Mouse (Mus musculus) myocyte (in vitro differentiated cells): ENCODE measurements at regions not wholly inside any gene's neighbourhood (a gene's known extent, or its start where the extent isn't known, plus 50 kb on each side); places are given as distances from the start of the nearest gene placed in this dataset.

ENCODE experiments used
- MAX ChIP-seq: IDR thresholded peaks from one replicate; pipeline ENCODE4 v1.6.1; 2011; ENCODE audit warnings: low read depth, mild to moderate bottlenecking, control low read depth
- POLR2A ChIP-seq: IDR thresholded peaks from one replicate; pipeline ENCODE4 v1.6.1; 2011; ENCODE audit warnings: low read depth, mild to moderate bottlenecking, control low read depth, moderate library complexity; ENCODE audit not compliant: insufficient read length
- TCF12 ChIP-seq: IDR thresholded peaks from one replicate; pipeline ENCODE4 v1.6.1; 2011; ENCODE audit warnings: mild to moderate bottlenecking, control low read depth; ENCODE audit not compliant: poor library complexity, insufficient read depth, severe bottlenecking

GRCm38 (mm10) chr3:143103333-143103732 is 221.5 kb upstream of the Pkn2 start:
- TF ChIP-seq MAX (no peak), TCF12 (no peak), POLR2A (no peak)
